Mouse (Mus musculus): ENCODE results near the gene Fat4. TPM values are rescaled to one million over a fixed set of nuclear protein-coding genes. Genes with fewer than 3 reads are reported as not detected.

Gene Fat4
- polyA plus RNA-seq, 1 experiment from 2014 or later, result 15.2 TPM

- DNase-seq (ENCODE audit: low spot score) (peak; percentile 72), ATAC-seq (ENCODE audit: low FRiP score) (peak; percentile 13)
- peak overlapping the region; percentile 85 for H3K9ac ChIP-seq (ENCODE audit: low read depth, low read length)
- under 1% methylated on average over 47 of the region's 47 CpGs for WGBS
- H3K36me3 ChIP-seq (ENCODE audit: control insufficient read depth, insufficient read depth, low read length), result peaks cover 15% of the 10 kb centered on the region; the same call in 1 of the 2 replicates
- peaks cover 3% of the 10 kb centered on the region; the same call in 1 of the 2 replicates for H3K4me1 ChIP-seq (replicated peaks; ENCODE audit: control insufficient read depth, insufficient read depth, low read length)
- peak overlapping the region; percentile 54; the same call in 1 of the 2 replicates for H3K27ac ChIP-seq (ENCODE audit: low read depth, low read length)
- peak overlapping the region; percentile 97 for H3K4me2 ChIP-seq (replicated peaks; ENCODE audit: low read depth, low read length)
- no peaks in the 10 kb centered on the region for H3K9me3 ChIP-seq (ENCODE audit: control insufficient read depth, low read length)
- peak overlapping the region; percentile 83 for H3K4me3 ChIP-seq (ENCODE audit: low read depth, low read length)
- no peaks in the 10 kb centered on the region for H3K27me3 ChIP-seq (ENCODE audit: control insufficient read depth, insufficient read depth, low read length)
Measured at GRCm38 (mm10) chr3:38887381-38887991, 746 bp downstream of the Fat4 start.

- Histone ChIP-seq H3K4me1 (replicated peaks; ENCODE audit: control insufficient read depth, insufficient read depth, low read length) (peaks cover 3% of the 10 kb centered on the region; the same call in 1 of the 2 replicates), H3K4me3 (ENCODE audit: low read depth, low read length) (peak overlapping the region; percentile 83), H3K9me3 (ENCODE audit: control insufficient read depth, low read length) (no peaks in the 10 kb centered on the region), H3K4me2 (replicated peaks; ENCODE audit: low read depth, low read length) (peak overlapping the region; percentile 97), H3K36me3 (ENCODE audit: control insufficient read depth, insufficient read depth, low read length) (peaks cover 15% of the 10 kb centered on the region; the same call in 1 of the 2 replicates), H3K27me3 (ENCODE audit: control insufficient read depth, insufficient read depth, low read length) (no peaks in the 10 kb centered on the region), H3K27ac (ENCODE audit: low read depth, low read length) (0 out of 2 replicates have a peak overlapping the region, but pooled peaks have one; percentile 5), H3K9ac (ENCODE audit: low read depth, low read length) (peak overlapping the region; percentile 85)
- DNase-seq (ENCODE audit: low spot score) (peak; percentile 87), ATAC-seq (ENCODE audit: low FRiP score) (no peak)
- 16% methylated on average over 24 of the region's 24 CpGs for WGBS
Measured at GRCm38 (mm10) chr3:38888111-38888510, 1.4 kb downstream of the Fat4 start.

- peaks cover 3% of the 10 kb centered on the region; the same call in 1 of the 2 replicates for H3K4me1 ChIP-seq (replicated peaks; ENCODE audit: control insufficient read depth, insufficient read depth, low read length)
- peak overlapping the region; percentile 41 for H3K4me2 ChIP-seq (replicated peaks; ENCODE audit: low read depth, low read length)
- H3K9ac ChIP-seq (ENCODE audit: low read depth, low read length), result peak overlapping the region; percentile 25; the same call in 1 of the 2 replicates
- H3K27me3 ChIP-seq (ENCODE audit: control insufficient read depth, insufficient read depth, low read length), result no peaks in the 10 kb centered on the region
- H3K36me3 ChIP-seq (ENCODE audit: control insufficient read depth, insufficient read depth, low read length), result peaks cover 15% of the 10 kb centered on the region; the same call in 1 of the 2 replicates
- ATAC-seq (ENCODE audit: low FRiP score), result no peak
- H3K4me3 ChIP-seq (ENCODE audit: low read depth, low read length), result peak overlapping the region; percentile 29
- H3K27ac ChIP-seq (ENCODE audit: low read depth, low read length), result no peak overlapping the region
- no peaks in the 10 kb centered on the region for H3K9me3 ChIP-seq (ENCODE audit: control insufficient read depth, low read length)
- 48% methylated on average over 6 of the region's 6 CpGs for WGBS
- no peak for DNase-seq (ENCODE audit: low spot score)
Measured at GRCm38 (mm10) chr3:38892791-38893224, 6.1 kb downstream of the Fat4 start.

GRCm38 (mm10) chr3:38900839-38901238 is 14.1 kb downstream of the Fat4 start:
- Histone ChIP-seq H3K36me3 (ENCODE audit: control insufficient read depth, insufficient read depth, low read length) (no peaks in the 10 kb centered on the region), H3K4me1 (replicated peaks; ENCODE audit: control insufficient read depth, insufficient read depth, low read length) (no peaks in the 10 kb centered on the region; the same call in 1 of the 2 replicates), H3K4me2 (replicated peaks; ENCODE audit: low read depth, low read length) (no peak overlapping the region), H3K9ac (ENCODE audit: low read depth, low read length) (no peak overlapping the region), H3K4me3 (ENCODE audit: low read depth, low read length) (no peak overlapping the region), H3K27ac (ENCODE audit: low read depth, low read length) (no peak overlapping the region), H3K9me3 (ENCODE audit: control insufficient read depth, low read length) (no peaks in the 10 kb centered on the region), H3K27me3 (ENCODE audit: control insufficient read depth, insufficient read depth, low read length) (no peaks in the 10 kb centered on the region)
- ATAC-seq (ENCODE audit: low FRiP score) (peak; percentile 73), DNase-seq (ENCODE audit: low spot score) (peak; percentile 49)
- 21% methylated on average over 1 of the region's 1 CpGs for WGBS

- H3K27me3 ChIP-seq (ENCODE audit: control insufficient read depth, insufficient read depth, low read length), result no peaks in the 10 kb centered on the region
- ATAC-seq (ENCODE audit: low FRiP score) (no peak), DNase-seq (ENCODE audit: low spot score) (no peak)
- WGBS, result 72% methylated on average over 3 of the region's 3 CpGs
- H3K36me3 ChIP-seq (ENCODE audit: control insufficient read depth, insufficient read depth, low read length), result no peaks in the 10 kb centered on the region
- no peak overlapping the region for H3K4me2 ChIP-seq (replicated peaks; ENCODE audit: low read depth, low read length)
- no peak overlapping the region for H3K27ac ChIP-seq (ENCODE audit: low read depth, low read length)
- no peaks in the 10 kb centered on the region for H3K9me3 ChIP-seq (ENCODE audit: control insufficient read depth, low read length)
- no peak overlapping the region for H3K4me3 ChIP-seq (ENCODE audit: low read depth, low read length)
- peaks cover 6% of the 10 kb centered on the region; the same call in 1 of the 2 replicates for H3K4me1 ChIP-seq (replicated peaks; ENCODE audit: control insufficient read depth, insufficient read depth, low read length)
- H3K9ac ChIP-seq (ENCODE audit: low read depth, low read length), result no peak overlapping the region
Measured at GRCm38 (mm10) chr3:38906832-38907231, 20.1 kb downstream of the Fat4 start.

- DNase-seq (ENCODE audit: low spot score), result peak; percentile 45
- 14% methylated on average over 14 of the region's 14 CpGs for WGBS
- H3K9ac ChIP-seq (ENCODE audit: low read depth, low read length), result peak overlapping the region; percentile 24; the same call in 1 of the 2 replicates
Measured at GRCm38 (mm10) chr3:38907676-38908425, 21.1 kb downstream of the Fat4 start.

GRCm38 (mm10) chr3:38908426-38909111 is 21.8 kb downstream of the Fat4 start:
- Histone ChIP-seq H3K4me3 (ENCODE audit: low read depth, low read length) (peak overlapping the region; percentile 18; the same call in 1 of the 2 replicates), H3K27ac (ENCODE audit: low read depth, low read length) (peak overlapping the region; percentile 80), H3K9ac (ENCODE audit: low read depth, low read length) (no peak overlapping the region; the same call in 1 of the 2 replicates), H3K4me2 (replicated peaks; ENCODE audit: low read depth, low read length) (peak overlapping the region; percentile 34; the same call in 1 of the 2 replicates), H3K4me1 (replicated peaks; ENCODE audit: control insufficient read depth, insufficient read depth, low read length) (peaks cover 6% of the 10 kb centered on the region), H3K27me3 (ENCODE audit: control insufficient read depth, insufficient read depth, low read length) (no peaks in the 10 kb centered on the region), H3K9me3 (ENCODE audit: control insufficient read depth, low read length) (no peaks in the 10 kb centered on the region), H3K36me3 (ENCODE audit: control insufficient read depth, insufficient read depth, low read length) (no peaks in the 10 kb centered on the region)
- ATAC-seq (ENCODE audit: low FRiP score) (peak; percentile 59), DNase-seq (ENCODE audit: low spot score) (peak; percentile 30)
- 40% methylated on average over 13 of the region's 13 CpGs for WGBS

More at GRCm38 (mm10) chr3:38907676-38908425, 21.1 kb downstream of the Fat4 start:
- H3K36me3 ChIP-seq (ENCODE audit: control insufficient read depth, insufficient read depth, low read length), result no peaks in the 10 kb centered on the region
- peak; percentile 67 for ATAC-seq (ENCODE audit: low FRiP score)
- peak overlapping the region; percentile 18; the same call in 1 of the 2 replicates for H3K4me3 ChIP-seq (ENCODE audit: low read depth, low read length)
- H3K4me1 ChIP-seq (replicated peaks; ENCODE audit: control insufficient read depth, insufficient read depth, low read length), result peaks cover 6% of the 10 kb centered on the region; the same call in 1 of the 2 replicates
- no peaks in the 10 kb centered on the region for H3K27me3 ChIP-seq (ENCODE audit: control insufficient read depth, insufficient read depth, low read length)
- no peaks in the 10 kb centered on the region for H3K9me3 ChIP-seq (ENCODE audit: control insufficient read depth, low read length)
- peak overlapping the region; percentile 34; the same call in 1 of the 2 replicates for H3K4me2 ChIP-seq (replicated peaks; ENCODE audit: low read depth, low read length)
- peak overlapping the region; percentile 80 for H3K27ac ChIP-seq (ENCODE audit: low read depth, low read length)

GRCm38 (mm10) chr3:38912768-38913487 is 26.2 kb downstream of the Fat4 start:
- no peaks in the 10 kb centered on the region for H3K27me3 ChIP-seq (ENCODE audit: control insufficient read depth, insufficient read depth, low read length)
- no peak overlapping the region for H3K9ac ChIP-seq (ENCODE audit: low read depth, low read length)
- no peaks in the 10 kb centered on the region for H3K9me3 ChIP-seq (ENCODE audit: control insufficient read depth, low read length)
- H3K4me2 ChIP-seq (replicated peaks; ENCODE audit: low read depth, low read length), result no peak overlapping the region
- H3K27ac ChIP-seq (ENCODE audit: low read depth, low read length), result peak overlapping the region; percentile 19; the same call in 1 of the 2 replicates
- DNase-seq (ENCODE audit: low spot score), result no peak
- peak; percentile 81 for ATAC-seq (ENCODE audit: low FRiP score)
- no peaks in the 10 kb centered on the region for H3K36me3 ChIP-seq (ENCODE audit: control insufficient read depth, insufficient read depth, low read length)
- 34% methylated on average over 5 of the region's 5 CpGs for WGBS
- H3K4me3 ChIP-seq (ENCODE audit: low read depth, low read length), result no peak overlapping the region
- peaks cover 2% of the 10 kb centered on the region for H3K4me1 ChIP-seq (replicated peaks; ENCODE audit: control insufficient read depth, insufficient read depth, low read length)

All from hindbrain, embryonic 11.5 days (tissue).